Mouse (Mus musculus) embryonic facial prominence, embryonic 12.5 days (tissue): ENCODE results near the gene Gm49393. TPM values are rescaled to one million over a fixed set of nuclear protein-coding genes. Genes with fewer than 3 reads are reported as not detected.

Experiments
- polyA plus RNA-seq: library from polyadenylated mRNA; unstranded; fragments of >200 nt; fragmentation: Nextera tagmentation; extraction: Ambion mirVana; gene quantifications from 2 replicates; pipeline ENCODE4 v1.2.1, GENCODE M21; 2016

The Gm49393 gene
- polyA plus RNA-seq, 1 experiment from 2014 or later = not detected

Other genes with a start within 250 kb of the Gm49393 start
- gene BC051665, start 149.2 kb downstream of the Gm49393 start, polyA plus RNA-seq = not detected in 2 replicates
- not detected in 2 replicates for gene Ctsll3, start 132.7 kb downstream of the Gm49393 start, polyA plus RNA-seq
- not detected in 2 replicates for gene 4930486L24Rik, start 71.1 kb downstream of the Gm49393 start, polyA plus RNA-seq
- 0.34 TPM in 1 of 2 replicates, not detected in the other for gene Gm49392, start 38.7 kb downstream of the Gm49393 start, polyA plus RNA-seq
- 1.4 and 1.5 TPM in 2 replicates for gene Ctla2b, start 38.1 kb downstream of the Gm49393 start, polyA plus RNA-seq
- gene Tpbpb, start 30.7 kb downstream of the Gm49393 start, polyA plus RNA-seq = not detected in 2 replicates
- 1.4 and 2.0 TPM in 2 replicates for gene Gm49391, start 981 bp upstream of the Gm49393 start, polyA plus RNA-seq
- gene Ctla2a, start 1.0 kb upstream of the Gm49393 start, polyA plus RNA-seq = 13.2 and 18.1 TPM in 2 replicates
- gene Tpbpa, start 6.4 kb upstream of the Gm49393 start, polyA plus RNA-seq = not detected in 2 replicates
- gene Ctsj, start 70.4 kb upstream of the Gm49393 start, polyA plus RNA-seq = not detected in 2 replicates
- gene Ctsq, start 105.0 kb upstream of the Gm49393 start, polyA plus RNA-seq = not detected in 2 replicates
- gene Ctsr, start 228.7 kb upstream of the Gm49393 start, polyA plus RNA-seq = not detected in 2 replicates